In genomic region chr4:63570208-63570781, GRCm38 (mm10) we compare ENCODE assay signal across 17 mouse cellular contexts. TPM values are rescaled to one million over a fixed set of nuclear protein-coding genes. Genes with fewer than 3 reads are reported as not detected.
DNase-seq lines count a peak whose midpoint lies in the region; ATAC-seq and TF ChIP-seq lines count a peak whose summit lies in the region.
"Had no signal": no experiment of that assay in that cellular context is flagged by ENCODE, and none has a peak within 500 bp of the region (broad histone marks: within the 10 kb centered on the region; RNA-seq: fewer than 3 reads in every experiment).

No protein-coding gene starts in this region.

- no peak overlapping the region for H3K4me2 ChIP-seq in neural tube, embryonic 13.5 days
- no peak overlapping the region for H3K4me2 ChIP-seq in neural tube, embryonic 15.5 days
- no peak overlapping the region for H3K4me2 ChIP-seq in midbrain, postnatal 0 days (ENCODE audit: low read depth, low read length, poor library complexity, severe bottlenecking)
- H3K4me2 ChIP-seq: heart, embryonic 13.5 days had no signal

- H3K9ac ChIP-seq in neural tube, embryonic 13.5 days: peak overlapping the region; percentile 38; the same call in 1 of the 2 replicates
- H3K9ac ChIP-seq in neural tube, embryonic 15.5 days (replicated peaks): no peak overlapping the region
- no peak overlapping the region for H3K9ac ChIP-seq in midbrain, postnatal 0 days (replicated peaks; ENCODE audit: low read length, poor library complexity, severe bottlenecking)
- H3K9ac ChIP-seq: heart, embryonic 13.5 days had no signal

- 29% methylated on average over 7 of the region's 7 CpGs for WGBS in neural tube, embryonic 13.5 days
- WGBS in neural tube, embryonic 15.5 days: 23% methylated on average over 7 of the region's 7 CpGs
- 51% methylated on average over 7 of the region's 7 CpGs for WGBS in limb, embryonic 10.5 days
- WGBS in midbrain, postnatal 0 days: 24% methylated on average over 7 of the region's 7 CpGs

- no peaks in the 10 kb centered on the region for H3K27me3 ChIP-seq in neural tube, embryonic 13.5 days
- no peaks in the 10 kb centered on the region for H3K27me3 ChIP-seq in neural tube, embryonic 15.5 days (replicated peaks)
- H3K27me3 ChIP-seq in limb, embryonic 10.5 days (ENCODE audit: low read depth, poor library complexity, severe bottlenecking): no peaks in the 10 kb centered on the region
- H3K27me3 ChIP-seq in midbrain, postnatal 0 days (ENCODE audit: insufficient read depth, low read length): no peaks in the 10 kb centered on the region
- H3K27me3 ChIP-seq: heart, embryonic 13.5 days had no signal

- H3K4me1 ChIP-seq in neural tube, embryonic 13.5 days (replicated peaks): peaks cover 7% of the 10 kb centered on the region
- H3K4me1 ChIP-seq in neural tube, embryonic 15.5 days: peaks cover 12% of the 10 kb centered on the region
- peaks cover 24% of the 10 kb centered on the region for H3K4me1 ChIP-seq in limb, embryonic 10.5 days
- no peaks in the 10 kb centered on the region; the same call in 1 of the 2 replicates for H3K4me1 ChIP-seq in midbrain, postnatal 0 days (ENCODE audit: insufficient read depth, low read length)

- H3K36me3 ChIP-seq in neural tube, embryonic 13.5 days: no peaks in the 10 kb centered on the region
- no peaks in the 10 kb centered on the region for H3K36me3 ChIP-seq in neural tube, embryonic 15.5 days
- H3K36me3 ChIP-seq in limb, embryonic 10.5 days: peaks cover 55% of the 10 kb centered on the region
- no peaks in the 10 kb centered on the region for H3K36me3 ChIP-seq in midbrain, postnatal 0 days (ENCODE audit: insufficient read depth, low read length)

- H3K4me3 ChIP-seq in neural tube, embryonic 13.5 days: no peak overlapping the region
- no peak overlapping the region for H3K4me3 ChIP-seq in neural tube, embryonic 15.5 days (replicated peaks)
- no peak overlapping the region for H3K4me3 ChIP-seq in limb, embryonic 10.5 days
- no peak overlapping the region for H3K4me3 ChIP-seq in midbrain, postnatal 0 days (ENCODE audit: low read depth, low read length)
- H3K4me3 ChIP-seq: gastrocnemius, adult 2 months; heart, embryonic 13.5 days had no signal

- ATAC-seq in neural tube, embryonic 13.5 days (ENCODE audit: low read depth): no peak
- ATAC-seq in neural tube, embryonic 15.5 days (ENCODE audit: low FRiP score): no peak
- no peak for ATAC-seq in midbrain, postnatal 0 days (ENCODE audit: low FRiP score)

- H3K9me3 ChIP-seq in neural tube, embryonic 13.5 days: no peaks in the 10 kb centered on the region
- no peaks in the 10 kb centered on the region for H3K9me3 ChIP-seq in neural tube, embryonic 15.5 days (replicated peaks)
- H3K9me3 ChIP-seq in limb, embryonic 10.5 days (replicated peaks): no peaks in the 10 kb centered on the region
- no peaks in the 10 kb centered on the region for H3K9me3 ChIP-seq in midbrain, postnatal 0 days (ENCODE audit: low read length)

- no peak for TF ChIP-seq CTCF in midbrain, postnatal 0 days (IDR thresholded peaks at IDR 0.05)

- peak; percentile 59 for DNase-seq in embryo, embryonic 10 days (ENCODE audit: low spot score)
- no peak for DNase-seq in embryo, embryonic 9.5 days (ENCODE audit: extremely low spot score)
- no peak for DNase-seq in limb, embryonic 10.5 days (ENCODE audit: low spot score)
- no peak for DNase-seq in midbrain, postnatal 0 days (ENCODE audit: low spot score)
- DNase-seq in urinary bladder, postnatal 4 days (ENCODE audit: low spot score in 2 of 2): no peak
- DNase-seq in cerebellum, adult 11-12 months: no peak
- DNase-seq: cerebellum, adult 18-20 months; gastrocnemius, adult 2 months; kidney, postnatal 10 days; layer of hippocampus, postnatal 36 days; lung, postnatal 4 days had no signal

- no peak overlapping the region for H3K27ac ChIP-seq in neural tube, embryonic 13.5 days (replicated peaks)
- no peak overlapping the region for H3K27ac ChIP-seq in neural tube, embryonic 15.5 days (replicated peaks)
- H3K27ac ChIP-seq in limb, embryonic 10.5 days: peak overlapping the region; percentile 72
- H3K27ac ChIP-seq in midbrain, postnatal 0 days (ENCODE audit: low read depth, low read length): peak overlapping the region; percentile 4; the same call in 1 of the 2 replicates
- H3K27ac ChIP-seq: heart, embryonic 13.5 days had no signal

RNA-seq across cellular contexts. Expression of gene Tmem268, which starts 11.7 kb away (rescaled TPM):
- polyA plus RNA-seq in neural tube, embryonic 13.5 days (2015; fragmentation: Nextera tagmentation; extraction: Ambion mirVana): 3.7 and 3.8 TPM in 2 replicates
- polyA plus RNA-seq in neural tube, embryonic 15.5 days (2015; fragmentation: Nextera tagmentation; extraction: Ambion mirVana): 4.9 and 7.0 TPM in 2 replicates
- polyA plus RNA-seq in limb, embryonic 10.5 days (2016; fragmentation: Nextera tagmentation; extraction: Ambion mirVana): 12.7 and 14.4 TPM in 2 replicates
- 3.2 and 4.8 TPM in 2 replicates for total RNA-seq in midbrain, postnatal 0 days (2014; rRNA removed)
- polyA plus RNA-seq in midbrain, postnatal 0 days (2015; fragmentation: Nextera tagmentation; extraction: Ambion mirVana): 4.7 and 5.0 TPM in 2 replicates

RNA-seq across cellular contexts. Expression of gene Atp6v1g1, which starts 25.7 kb away (rescaled TPM):
- polyA plus RNA-seq in neural tube, embryonic 13.5 days (2015; fragmentation: Nextera tagmentation; extraction: Ambion mirVana): 450 and 499 TPM in 2 replicates
- 402 and 431 TPM in 2 replicates for polyA plus RNA-seq in neural tube, embryonic 15.5 days (2015; fragmentation: Nextera tagmentation; extraction: Ambion mirVana)
- 204 and 239 TPM in 2 replicates for polyA plus RNA-seq in limb, embryonic 10.5 days (2016; fragmentation: Nextera tagmentation; extraction: Ambion mirVana)
- total RNA-seq in midbrain, postnatal 0 days (2014; rRNA removed): 142 and 202 TPM in 2 replicates
- polyA plus RNA-seq in midbrain, postnatal 0 days (2015; fragmentation: Nextera tagmentation; extraction: Ambion mirVana): 356 and 357 TPM in 2 replicates

RNA-seq across cellular contexts. Expression of gene Gm11213, which starts 34.8 kb away (rescaled TPM):
- polyA plus RNA-seq in neural tube, embryonic 13.5 days (2015; fragmentation: Nextera tagmentation; extraction: Ambion mirVana): not detected in 2 replicates
- polyA plus RNA-seq in neural tube, embryonic 15.5 days (2015; fragmentation: Nextera tagmentation; extraction: Ambion mirVana): not detected in 2 replicates
- not detected in 2 replicates for polyA plus RNA-seq in limb, embryonic 10.5 days (2016; fragmentation: Nextera tagmentation; extraction: Ambion mirVana)
- total RNA-seq in midbrain, postnatal 0 days (2014; rRNA removed): not detected in 2 replicates
- not detected in 2 replicates for polyA plus RNA-seq in midbrain, postnatal 0 days (2015; fragmentation: Nextera tagmentation; extraction: Ambion mirVana)
- total RNA-seq: G1E; gastrocnemius, adult 2 months; layer of hippocampus, postnatal 36 days; liver, adult 2 months had no signal
- polyA plus RNA-seq: G1E; heart, embryonic 13.5 days; liver, adult 2 months; thymus, postnatal 0 days had no signal

RNA-seq across cellular contexts. Expression of gene Tex48, which starts 51.9 kb away (rescaled TPM):
- not detected in 2 replicates for polyA plus RNA-seq in neural tube, embryonic 13.5 days (2015; fragmentation: Nextera tagmentation; extraction: Ambion mirVana)
- polyA plus RNA-seq in neural tube, embryonic 15.5 days (2015; fragmentation: Nextera tagmentation; extraction: Ambion mirVana): not detected in 2 replicates
- not detected in 2 replicates for polyA plus RNA-seq in limb, embryonic 10.5 days (2016; fragmentation: Nextera tagmentation; extraction: Ambion mirVana)
- not detected in 2 replicates for total RNA-seq in midbrain, postnatal 0 days (2014; rRNA removed)
- not detected in 2 replicates for polyA plus RNA-seq in midbrain, postnatal 0 days (2015; fragmentation: Nextera tagmentation; extraction: Ambion mirVana)
- total RNA-seq: G1E; gastrocnemius, adult 2 months; layer of hippocampus, postnatal 36 days; liver, adult 2 months had no signal
- polyA plus RNA-seq: G1E; heart, embryonic 13.5 days; liver, adult 2 months; thymus, postnatal 0 days had no signal

Comparison
In these comparisons a context has a peak if more than half of its experiments do, and no peak if none do; other contexts are left out.
1. H3K27ac ChIP-seq: peak in limb, embryonic 10.5 days (single experiment) and midbrain, postnatal 0 days (single experiment); none in neural tube, embryonic 13.5 days (single experiment) and neural tube, embryonic 15.5 days (single experiment).